Mouse (Mus musculus): ENCODE measurements around the gene Arpc4.

GRCm38 (mm10) chr6:113395501-113395900, 17.6 kb downstream of the Arpc4 start:
- no peak for TF ChIP-seq CTCF (IDR thresholded peaks at IDR 0.05; ENCODE audit: borderline replicate concordance, insufficient read depth, low read length)
- no peak for TF ChIP-seq POLR2A (IDR thresholded peaks at IDR 0.05; ENCODE audit: low read depth, low read length)

Data from embryonic fibroblast, embryonic 13.5 days (primary cell).